Mouse (Mus musculus) kidney, postnatal 0 days (tissue): ENCODE results near the gene Palm3. TPM values are rescaled to one million over a fixed set of nuclear protein-coding genes. Genes with fewer than 3 reads are reported as not detected.
A peak's percentile ranks its signal among the peaks of the same experiment; 100 is the strongest.
"Not testable (repeated sequence)": the region's sequence is repeated elsewhere in the genome, so short reads cannot be mapped to it uniquely, and the experiment has no call there.

Experiments
- ATAC-seq: fragments of 200-750 bp; cut with Nextera tagmentation; replicated peaks from 2 replicates; pipeline ENCODE4 v1.8.0; 2017; ENCODE audit warnings: low read depth, moderate number of reproducible peaks, moderate TSS enrichment, moderate library complexity; ENCODE audit not compliant: low FRiP score
- DNase-seq: peaks from one replicate; pipeline ENCODE4 v3.0.0-alpha.2; 2016; ENCODE audit warnings: low spot score
- H3K27ac ChIP-seq: fragments of 300-500 bp; sonication (generic); 2 replicates; pipeline ENCODE4 v1.5.1; 2014; ENCODE audit warnings: mild to moderate bottlenecking
- H3K27me3 ChIP-seq: fragments of 300-500 bp; sonication (generic); 2 replicates; pipeline ENCODE4 v1.6.1; 2014; ENCODE audit warnings: low read length, mixed read lengths; ENCODE audit not compliant: insufficient read depth
- H3K36me3 ChIP-seq: fragments of 300-500 bp; sonication (generic); 2 replicates; pipeline ENCODE4 v1.6.1; 2014; ENCODE audit warnings: low read length, mixed read lengths; ENCODE audit not compliant: insufficient read depth
- H3K4me1 ChIP-seq: fragments of 300-500 bp; sonication (generic); replicated peaks from 2 replicates; pipeline ENCODE4 v1.6.1; 2014; ENCODE audit warnings: antibody characterized with exemption, low read length, mixed read lengths; ENCODE audit not compliant: insufficient read depth
- H3K4me2 ChIP-seq: fragments of 300-500 bp; sonication (generic); 2 replicates; pipeline ENCODE4 v1.6.1; 2014; ENCODE audit warnings: mild to moderate bottlenecking, low read length, moderate library complexity, mixed read lengths
- H3K4me3 ChIP-seq: fragments of 300-500 bp; sonication (generic); replicated peaks from 2 replicates; pipeline ENCODE4 v1.5.1; 2014; ENCODE audit warnings: low read depth, low read length
- H3K9ac ChIP-seq: fragments of 300-500 bp; sonication (generic); 2 replicates; pipeline ENCODE4 v1.6.1; 2014; ENCODE audit warnings: low read depth, low read length
- H3K9me3 ChIP-seq: fragments of 300-500 bp; sonication (generic); replicated peaks from 2 replicates; pipeline ENCODE4 v1.6.1; 2016; ENCODE audit warnings: low read length, inconsistent platforms, mixed read lengths
- CTCF ChIP-seq: IDR thresholded peaks from 2 replicates; pipeline ENCODE4 v1.5.1; 2016; ENCODE audit warnings: antibody characterized with exemption, low read depth, mild to moderate bottlenecking, moderate library complexity
- WGBS: fragments of 180-500 bp; shearing (Covaris S2); extraction: QIAGEN DNeasy Blood & Tissue Kit; methylation state at CpG from one replicate; pipeline ENCODE4 v1.1.7; 2014; 5-methylcytosine and 5-hydroxymethylcytosine counted together
- polyA plus RNA-seq: library from polyadenylated mRNA; unstranded; fragments of >200 nt; fragmentation: Nextera tagmentation; extraction: Ambion mirVana; gene quantifications from 2 replicates; pipeline ENCODE4 v1.2.1, GENCODE M21; 2015

The Palm3 gene
- polyA plus RNA-seq, 1 experiment from 2014 or later = 12.7 TPM

- Histone ChIP-seq H3K9ac (no peak overlapping the region), H3K27ac (no peak overlapping the region), H3K36me3 (peaks cover 44% of the 10 kb centered on the region), H3K4me3 (no peak overlapping the region), H3K27me3 (no peaks in the 10 kb centered on the region), H3K4me1 (peaks cover 7% of the 10 kb centered on the region), H3K4me2 (no peak overlapping the region), H3K9me3 (no peaks in the 10 kb centered on the region)
- 91% methylated on average over 4 of the region's 4 CpGs for WGBS
- DNase-seq (no peak), ATAC-seq (no peak)
- TF ChIP-seq CTCF = no peak
Observed at GRCm38 (mm10) chr8:83982449-83982848, 38.8 kb upstream of the Palm3 start.

GRCm38 (mm10) chr8:83983222-83983621 lies 38.0 kb upstream of the Palm3 start:
- H3K27me3 ChIP-seq, DNase-seq, H3K9me3 ChIP-seq, ATAC-seq, H3K4me3 ChIP-seq, H3K27ac ChIP-seq, H3K9ac ChIP-seq, H3K4me2 ChIP-seq, H3K4me1 ChIP-seq: not testable (repeated sequence)
- 98% methylated on average over 2 of the region's 2 CpGs for WGBS
- TF ChIP-seq CTCF = peak; percentile 43
- H3K36me3 ChIP-seq = peaks cover 45% of the 10 kb centered on the region

GRCm38 (mm10) chr8:83989243-83989642 lies 32.0 kb upstream of the Palm3 start:
- no peaks in the 10 kb centered on the region for H3K4me1 ChIP-seq
- no peak overlapping the region for H3K27ac ChIP-seq
- H3K27me3 ChIP-seq = no peaks in the 10 kb centered on the region
- H3K4me2 ChIP-seq = no peak overlapping the region
- H3K9me3 ChIP-seq = no peaks in the 10 kb centered on the region
- H3K4me3 ChIP-seq = no peak overlapping the region
- 85% methylated on average over 7 of the region's 7 CpGs for WGBS
- H3K9ac ChIP-seq = no peak overlapping the region
- ATAC-seq (no peak), DNase-seq (no peak)
- TF ChIP-seq CTCF = no peak
- H3K36me3 ChIP-seq = peaks cover 57% of the 10 kb centered on the region

GRCm38 (mm10) chr8:83990170-83990569 lies 31.1 kb upstream of the Palm3 start:
- ATAC-seq (no peak), DNase-seq (no peak)
- TF ChIP-seq CTCF = no peak
- H3K36me3 ChIP-seq = peaks cover 50% of the 10 kb centered on the region
- H3K27ac ChIP-seq = no peak overlapping the region
- H3K4me3 ChIP-seq = no peak overlapping the region
- H3K4me2 ChIP-seq = no peak overlapping the region
- no peaks in the 10 kb centered on the region for H3K27me3 ChIP-seq
- no peaks in the 10 kb centered on the region for H3K4me1 ChIP-seq
- no peaks in the 10 kb centered on the region for H3K9me3 ChIP-seq
- no peak overlapping the region for H3K9ac ChIP-seq
- 89% methylated on average over 14 of the region's 14 CpGs for WGBS

GRCm38 (mm10) chr8:83992488-83992887 lies 28.8 kb upstream of the Palm3 start:
- WGBS = 67% methylated on average over 2 of the region's 2 CpGs
- no peak for ATAC-seq
- Histone ChIP-seq H3K4me1 (no peaks in the 10 kb centered on the region), H3K27ac (no peak overlapping the region), H3K9me3 (no peaks in the 10 kb centered on the region), H3K9ac (no peak overlapping the region), H3K27me3 (no peaks in the 10 kb centered on the region), H3K4me3 (no peak overlapping the region), H3K4me2 (no peak overlapping the region), H3K36me3 (peaks cover 30% of the 10 kb centered on the region)
- TF ChIP-seq CTCF = no peak
- no peak for DNase-seq

- Histone ChIP-seq H3K4me2 (no peak overlapping the region), H3K36me3 (peaks cover 28% of the 10 kb centered on the region; the same call in 1 of the 2 replicates), H3K27ac (no peak overlapping the region), H3K27me3 (no peaks in the 10 kb centered on the region), H3K9me3 (no peaks in the 10 kb centered on the region), H3K9ac (no peak overlapping the region), H3K4me1 (peaks cover 8% of the 10 kb centered on the region; the same call in 1 of the 2 replicates), H3K4me3 (no peak overlapping the region)
- no peak for TF ChIP-seq CTCF
- ATAC-seq (no peak), DNase-seq (no peak)
- WGBS = 92% methylated on average over 3 of the region's 3 CpGs
Observed at GRCm38 (mm10) chr8:83994030-83994429, 27.2 kb upstream of the Palm3 start.

- no peak for DNase-seq
- 19% methylated on average over 12 of the region's 12 CpGs for WGBS
- no peaks in the 10 kb centered on the region for H3K9me3 ChIP-seq
- H3K4me3 ChIP-seq = peak overlapping the region; percentile 75; the same call in 1 of the 2 replicates
- no peak overlapping the region for H3K27ac ChIP-seq
- H3K27me3 ChIP-seq = no peaks in the 10 kb centered on the region
- no peak for ATAC-seq
- no peak for TF ChIP-seq CTCF
- H3K9ac ChIP-seq = no peak overlapping the region
- peaks cover 14% of the 10 kb centered on the region for H3K4me1 ChIP-seq
- peak overlapping the region; percentile 90 for H3K4me2 ChIP-seq
- H3K36me3 ChIP-seq = peaks cover 10% of the 10 kb centered on the region; the same call in 1 of the 2 replicates
Observed at GRCm38 (mm10) chr8:83995973-83996372, 25.3 kb upstream of the Palm3 start.
